Mouse (Mus musculus): ENCODE data around the gene Myh9.

Myh9 gene

GRCm38 (mm10) chr15:77842047-77842843 lies at the start of gene Myh9:
Gene Myh9, minus strand, starts transcription at chr15:77842175.
- DNase-seq: peak; percentile 100

- no peak for DNase-seq
Measured at GRCm38 (mm10) chr15:77891766-77892165, 49.8 kb upstream of the Myh9 start.

GRCm38 (mm10) chr15:77889761-77890422 lies 47.9 kb upstream of the Myh9 start:
- DNase-seq: no peak

- DNase-seq: no peak
Measured at GRCm38 (mm10) chr15:77888286-77888685, 46.3 kb upstream of the Myh9 start.

- no peak for DNase-seq
Measured at GRCm38 (mm10) chr15:77887093-77887488, 45.1 kb upstream of the Myh9 start.

- DNase-seq: no peak
Measured at GRCm38 (mm10) chr15:77886369-77887092, 44.6 kb upstream of the Myh9 start.

- no peak for DNase-seq
Measured at GRCm38 (mm10) chr15:77885945-77886344, 44.0 kb upstream of the Myh9 start.

- DNase-seq: no peak
Measured at GRCm38 (mm10) chr15:77885159-77885558, 43.2 kb upstream of the Myh9 start.

- DNase-seq: no peak
Measured at GRCm38 (mm10) chr15:77883697-77884010, 41.7 kb upstream of the Myh9 start.

GRCm38 (mm10) chr15:77882797-77883696 lies 41.1 kb upstream of the Myh9 start:
- DNase-seq: no peak

- DNase-seq: no peak
Measured at GRCm38 (mm10) chr15:77882297-77882696, 40.3 kb upstream of the Myh9 start.

GRCm38 (mm10) chr15:77881698-77882097 lies 39.7 kb upstream of the Myh9 start:
- no peak for DNase-seq

GRCm38 (mm10) chr15:77880738-77881137 lies 38.8 kb upstream of the Myh9 start:
- DNase-seq: no peak

GRCm38 (mm10) chr15:77879756-77880155 lies 37.8 kb upstream of the Myh9 start:
- no peak for DNase-seq

GRCm38 (mm10) chr15:77877209-77877608 lies 35.2 kb upstream of the Myh9 start:
- DNase-seq: no peak

- no peak for DNase-seq
Measured at GRCm38 (mm10) chr15:77876716-77877115, 34.7 kb upstream of the Myh9 start.

GRCm38 (mm10) chr15:77875953-77876352 lies 34.0 kb upstream of the Myh9 start:
- DNase-seq: no peak

- no peak for DNase-seq
Measured at GRCm38 (mm10) chr15:77874807-77875206, 32.8 kb upstream of the Myh9 start.

GRCm38 (mm10) chr15:77874310-77874709 lies 32.3 kb upstream of the Myh9 start:
- DNase-seq: no peak

GRCm38 (mm10) chr15:77873564-77873963 lies 31.6 kb upstream of the Myh9 start:
- DNase-seq: no peak

- DNase-seq: no peak
Measured at GRCm38 (mm10) chr15:77872996-77873395, 31.0 kb upstream of the Myh9 start.

GRCm38 (mm10) chr15:77868340-77868739 lies 26.4 kb upstream of the Myh9 start:
- no peak for DNase-seq
